Comparison of ENCODE assay signal across 28 mouse cellular contexts in genomic region chr3:87385105-87385504, GRCm38 (mm10). TPM values are rescaled to one million over a fixed set of nuclear protein-coding genes. Genes with fewer than 3 reads are reported as not detected.
DNase-seq lines count a peak whose midpoint lies in the region; ATAC-seq and TF ChIP-seq lines count a peak whose summit lies in the region.
"Had no signal": no experiment of that assay in that cellular context is flagged by ENCODE, and none has a peak within 500 bp of the region (broad histone marks: within the 10 kb centered on the region; RNA-seq: fewer than 3 reads in every experiment).

No protein-coding gene starts in this region.

- in situ Hi-C loops in CH12.LX (cut with MboI; ENCODE audit: low pct_ligation_motif_present, low pct_unique_long_range_greater_than_20kb, low sequenced_read_pairs): no loop called here

- no peak for TF ChIP-seq EP300 in heart, adult 2 months (IDR thresholded peaks at IDR 0.05; ENCODE audit: insufficient read depth, low read depth, low read length)
- no peak for TF ChIP-seq EP300 in liver, postnatal 0 days (IDR thresholded peaks at IDR 0.05; ENCODE audit: low read depth)
- TF ChIP-seq EP300 in CH12.LX (IDR thresholded peaks at IDR 0.05; ENCODE audit: low read length): no peak

- no peak overlapping the region for H3K27ac ChIP-seq in heart, adult 2 months
- H3K27ac ChIP-seq in liver, postnatal 0 days (ENCODE audit: low read depth): no peak overlapping the region
- H3K27ac ChIP-seq in liver, embryonic 12.5 days: no peak overlapping the region
- H3K27ac ChIP-seq in CH12.LX (ENCODE audit: insufficient read depth, low read depth): peak overlapping the region; percentile 72; the same call in 1 of the 2 replicates
- H3K27ac ChIP-seq in forebrain, embryonic 10.5 days: no peak overlapping the region
- H3K27ac ChIP-seq in kidney, embryonic 15.5 days: no peak overlapping the region

- no peaks in the 10 kb centered on the region for H3K79me2 ChIP-seq in heart, adult 2 months (replicated peaks; ENCODE audit: control insufficient read depth, insufficient read depth, low read length)
- no peaks in the 10 kb centered on the region for H3K79me2 ChIP-seq in CH12.LX (replicated peaks; ENCODE audit: control insufficient read depth, extremely low read depth, insufficient read depth, poor library complexity, severe bottlenecking)

- H3K4me1 ChIP-seq in heart, adult 2 months (ENCODE audit: control insufficient read depth, insufficient read depth, low read length): no peaks in the 10 kb centered on the region
- H3K4me1 ChIP-seq in liver, postnatal 0 days (ENCODE audit: insufficient read depth): no peaks in the 10 kb centered on the region
- H3K4me1 ChIP-seq in liver, embryonic 12.5 days: no peaks in the 10 kb centered on the region
- peaks cover 28 to 69% of the 10 kb centered on the region in 2 experiments for H3K4me1 ChIP-seq in CH12.LX (ENCODE audit: control insufficient read depth in 1 of 2, insufficient read depth in 2 of 2)
- no peaks in the 10 kb centered on the region for H3K4me1 ChIP-seq in forebrain, embryonic 10.5 days
- no peaks in the 10 kb centered on the region for H3K4me1 ChIP-seq in kidney, embryonic 15.5 days

- H3K9me3 ChIP-seq in liver, postnatal 0 days (ENCODE audit: low read length): no peaks in the 10 kb centered on the region
- H3K9me3 ChIP-seq in liver, embryonic 12.5 days (replicated peaks): no peaks in the 10 kb centered on the region
- no peaks in the 10 kb centered on the region for H3K9me3 ChIP-seq in CH12.LX (replicated peaks; ENCODE audit: low read length)
- no peaks in the 10 kb centered on the region for H3K9me3 ChIP-seq in forebrain, embryonic 10.5 days
- no peaks in the 10 kb centered on the region for H3K9me3 ChIP-seq in kidney, embryonic 15.5 days (replicated peaks)
- H3K9me3 ChIP-seq: G1E had no signal

- ATAC-seq in liver, postnatal 0 days: no peak
- no peak for ATAC-seq in liver, embryonic 12.5 days
- ATAC-seq in CD4-positive, CD25-positive, alpha-beta regulatory T cell, adult 4 months: peak; percentile 45
- no peak for ATAC-seq in kidney, embryonic 15.5 days (replicated peaks; ENCODE audit: low FRiP score)
- ATAC-seq: activated CD4-positive, CD25-positive, alpha-beta regulatory T cell, adult 4 months; Patski had no signal

- H3K4me3 ChIP-seq in heart, adult 2 months: no peak overlapping the region
- H3K4me3 ChIP-seq in liver, postnatal 0 days (ENCODE audit: low read depth, low read length): no peak overlapping the region
- H3K4me3 ChIP-seq in liver, embryonic 12.5 days: no peak overlapping the region
- no peak overlapping the region for H3K4me3 ChIP-seq in CH12.LX (replicated peaks in 1 of 3; ENCODE audit: low read depth in 2 of 3, low read length in 2 of 3, poor library complexity in 1 of 3)
- H3K4me3 ChIP-seq in forebrain, embryonic 10.5 days: no peak overlapping the region
- H3K4me3 ChIP-seq in kidney, embryonic 15.5 days (replicated peaks): no peak overlapping the region

- H3K27me3 ChIP-seq in heart, adult 2 months (ENCODE audit: control insufficient read depth, insufficient read depth, low read length): no peaks in the 10 kb centered on the region
- no peaks in the 10 kb centered on the region for H3K27me3 ChIP-seq in liver, postnatal 0 days (ENCODE audit: insufficient read depth, low read length)
- H3K27me3 ChIP-seq in liver, embryonic 12.5 days (replicated peaks): no peaks in the 10 kb centered on the region
- no peaks in the 10 kb centered on the region for H3K27me3 ChIP-seq in CH12.LX (replicated peaks)
- H3K27me3 ChIP-seq in forebrain, embryonic 10.5 days (ENCODE audit: poor library complexity, severe bottlenecking): no peaks in the 10 kb centered on the region
- H3K27me3 ChIP-seq in kidney, embryonic 15.5 days: no peaks in the 10 kb centered on the region

- no peak for TF ChIP-seq RAD21 in CH12.LX (IDR thresholded peaks at IDR 0.05; ENCODE audit: low read depth, low read length)

- peak; percentile 56 for DNase-seq in heart, adult 11 months
- DNase-seq in heart, adult 2 months: no peak
- DNase-seq in liver, postnatal 0 days: peak; percentile 9
- peak; percentile 57 for DNase-seq in CH12.LX (ENCODE audit: extremely low read depth)
- DNase-seq in forebrain, embryonic 10.5 days (ENCODE audit: extremely low spot score, low spot score): no peak
- DNase-seq: adrenal gland, adult 2 months; adrenal gland, adult 8-10 months; adrenal gland, postnatal 10 days; adrenal gland, postnatal 14 days; adrenal gland, postnatal 25 days; adrenal gland, postnatal 36 days; B cell, adult 2 months; cerebellum, adult 11 months; cerebellum, adult 11-12 months; cerebellum, adult 18-20 months; cerebellum, adult 2 months had no signal

- no peak overlapping the region for H3K9ac ChIP-seq in heart, adult 2 months (ENCODE audit: low read depth, low read length)
- H3K9ac ChIP-seq in liver, postnatal 0 days (replicated peaks): no peak overlapping the region
- no peak overlapping the region for H3K9ac ChIP-seq in liver, embryonic 12.5 days
- H3K9ac ChIP-seq in CH12.LX (ENCODE audit: insufficient read depth, low read depth): no peak overlapping the region
- no peak overlapping the region for H3K9ac ChIP-seq in kidney, embryonic 15.5 days

- no peak overlapping the region for H3K4me2 ChIP-seq in liver, postnatal 0 days (ENCODE audit: low read depth, low read length)
- no peak overlapping the region for H3K4me2 ChIP-seq in liver, embryonic 12.5 days
- H3K4me2 ChIP-seq in CH12.LX (ENCODE audit: insufficient read depth, low read depth, poor library complexity, severe bottlenecking): peak overlapping the region; percentile 35; the same call in 1 of the 2 replicates
- H3K4me2 ChIP-seq in kidney, embryonic 15.5 days: no peak overlapping the region

- dilution Hi-C loops in CH12.LX (cut with MboI; ENCODE audit: extremely low pct_ligation_motif_present, extremely low pct_unique_long_range_greater_than_20kb, low sequenced_read_pairs): no loop called here

- no peak for TF ChIP-seq POLR2A in heart, adult 2 months (IDR thresholded peaks at IDR 0.05; ENCODE audit: insufficient read depth, low read depth, low read length)
- TF ChIP-seq POLR2A in CH12.LX (IDR thresholded peaks at IDR 0.05; ENCODE audit: low read depth, low read length): no peak

- WGBS in heart, adult 2 months: 85% methylated on average over 9 of the region's 9 CpGs
- 67% methylated on average over 9 of the region's 9 CpGs for WGBS in liver, postnatal 0 days (ENCODE audit: insufficient replicate concordance)
- WGBS in liver, embryonic 12.5 days (ENCODE audit: insufficient replicate concordance): 63% methylated on average over 9 of the region's 9 CpGs
- 93% methylated on average over 9 of the region's 9 CpGs for WGBS in forebrain, embryonic 10.5 days
- 87% methylated on average over 9 of the region's 9 CpGs for WGBS in kidney, embryonic 15.5 days

- H3K36me3 ChIP-seq in heart, adult 2 months (ENCODE audit: control insufficient read depth, insufficient read depth, low read length): no peaks in the 10 kb centered on the region
- no peaks in the 10 kb centered on the region for H3K36me3 ChIP-seq in liver, postnatal 0 days (replicated peaks; ENCODE audit: insufficient read depth, low read length)
- no peaks in the 10 kb centered on the region for H3K36me3 ChIP-seq in liver, embryonic 12.5 days
- H3K36me3 ChIP-seq in CH12.LX (replicated peaks in 1 of 2; ENCODE audit: control insufficient read depth in 1 of 2, insufficient read depth in 1 of 2, low read length in 1 of 2): peaks cover 18 to 61% of the 10 kb centered on the region in 2 experiments
- no peaks in the 10 kb centered on the region for H3K36me3 ChIP-seq in forebrain, embryonic 10.5 days (replicated peaks)
- no peaks in the 10 kb centered on the region for H3K36me3 ChIP-seq in kidney, embryonic 15.5 days
- H3K36me3 ChIP-seq: G1E had no signal

- no peak for TF ChIP-seq CTCF in heart, adult 2 months (IDR thresholded peaks at IDR 0.05)
- no peak for TF ChIP-seq CTCF in liver, postnatal 0 days (IDR thresholded peaks at IDR 0.05; ENCODE audit: low read depth)
- TF ChIP-seq CTCF in CH12.LX (conservative IDR thresholded peaks at IDR 0.05 in 1 of 2, IDR thresholded peaks at IDR 0.05 in 1 of 2; ENCODE audit: low read depth in 2 of 2, low read length in 2 of 2): no peak

- intact Hi-C loops in heart, adult 2 months (cut with DNase I): no loop called here

RNA-seq across cellular contexts. Expression of gene Fcrl1, which starts 8.9 kb away (rescaled TPM):
- under 1 TPM in 1 of 2 experiments, not detected in 1; 0.45 TPM for total RNA-seq in heart, adult 2 months (2021)
- 0.41 and 0.78 TPM in 2 replicates for polyA plus RNA-seq in heart, adult 2 months (2012; rRNA removed)
- 0.95 and 1.7 TPM in 2 replicates for polyA plus RNA-seq in liver, postnatal 0 days (2015; fragmentation: Nextera tagmentation; extraction: Ambion mirVana)
- polyA plus RNA-seq in liver, embryonic 12.5 days (2016; fragmentation: Nextera tagmentation; extraction: Ambion mirVana): 0.75 and 0.79 TPM in 2 replicates
- polyA plus RNA-seq in CD4-positive, CD25-positive, alpha-beta regulatory T cell, adult 4 months (2017; shearing (Covaris generic)): 10 to 100 TPM; 46.0 to 62.3 TPM
- total RNA-seq in CH12.LX (2012; rRNA removed): 17.6 and 20.6 TPM in 2 replicates
- total RNA-seq in CH12.LX (2014; rRNA removed): 45.2 and 47.1 TPM in 2 replicates
- polyA plus RNA-seq in CH12.LX (2012; ENCODE audit: insufficient read length, low read depth): 50.1 and 54.9 TPM in 2 replicates
- polyA plus RNA-seq in forebrain, embryonic 10.5 days (2016; fragmentation: Nextera tagmentation; extraction: Ambion mirVana): not detected in 2 replicates
- polyA plus RNA-seq in kidney, embryonic 15.5 days (2015; fragmentation: Nextera tagmentation; extraction: Ambion mirVana): 0.36 and 0.66 TPM in 2 replicates
- total RNA-seq: adrenal gland, adult 2 months; MEL had no signal
- polyA plus RNA-seq: C2C12, G1E had no signal

RNA-seq across cellular contexts. Expression of gene Cd5l, which starts 27.4 kb away (rescaled TPM):
- total RNA-seq in heart, adult 2 months (2021): 1 to 10 TPM in 1 of 2 experiments, under 1 TPM in 1; 0.18 to 1.3 TPM
- 0.44 and 0.59 TPM in 2 replicates for polyA plus RNA-seq in heart, adult 2 months (2012; rRNA removed)
- 64.4 and 70.9 TPM in 2 replicates for polyA plus RNA-seq in liver, postnatal 0 days (2015; fragmentation: Nextera tagmentation; extraction: Ambion mirVana)
- polyA plus RNA-seq in liver, embryonic 12.5 days (2016; fragmentation: Nextera tagmentation; extraction: Ambion mirVana): 9.3 and 9.6 TPM in 2 replicates
- 1 to 10 TPM in 1 of 2 experiments, under 1 TPM in 1; 0.31 to 1.2 TPM for polyA plus RNA-seq in CD4-positive, CD25-positive, alpha-beta regulatory T cell, adult 4 months (2017; shearing (Covaris generic))
- total RNA-seq in CH12.LX (2012; rRNA removed) (0.13 and 0.17 TPM in 2 replicates), CH12.LX (2014; rRNA removed) (0.11 and 0.15 TPM in 2 replicates)
- polyA plus RNA-seq in CH12.LX (2012; ENCODE audit: insufficient read length, low read depth): 0.11 TPM in 1 of 2 replicates, not detected in the other
- polyA plus RNA-seq in forebrain, embryonic 10.5 days (2016; fragmentation: Nextera tagmentation; extraction: Ambion mirVana): not detected in 2 replicates
- 0.68 and 0.80 TPM in 2 replicates for polyA plus RNA-seq in kidney, embryonic 15.5 days (2015; fragmentation: Nextera tagmentation; extraction: Ambion mirVana)
- total RNA-seq: ES-E14, MEL had no signal
- polyA plus RNA-seq: C2C12, G1E, Patski had no signal

RNA-seq across cellular contexts. Expression of gene Fcrl5, which starts 50.5 kb away (rescaled TPM):
- under 1 TPM in 1 of 2 experiments, not detected in 1; 0.14 TPM for total RNA-seq in heart, adult 2 months (2021)
- polyA plus RNA-seq in heart, adult 2 months (2012; rRNA removed): 0.14 TPM in 1 of 2 replicates, not detected in the other
- not detected in 2 replicates for polyA plus RNA-seq in liver, postnatal 0 days (2015; fragmentation: Nextera tagmentation; extraction: Ambion mirVana)
- polyA plus RNA-seq in liver, embryonic 12.5 days (2016; fragmentation: Nextera tagmentation; extraction: Ambion mirVana): not detected in 2 replicates
- not detected for polyA plus RNA-seq in CD4-positive, CD25-positive, alpha-beta regulatory T cell, adult 4 months (2017; shearing (Covaris generic))
- total RNA-seq in CH12.LX (2012; rRNA removed): 3.8 and 5.5 TPM in 2 replicates
- 18.5 and 19.2 TPM in 2 replicates for total RNA-seq in CH12.LX (2014; rRNA removed)
- 16.9 and 20.7 TPM in 2 replicates for polyA plus RNA-seq in CH12.LX (2012; ENCODE audit: insufficient read length, low read depth)
- not detected in 2 replicates for polyA plus RNA-seq in forebrain, embryonic 10.5 days (2016; fragmentation: Nextera tagmentation; extraction: Ambion mirVana)
- not detected in 2 replicates for polyA plus RNA-seq in kidney, embryonic 15.5 days (2015; fragmentation: Nextera tagmentation; extraction: Ambion mirVana)
- total RNA-seq: adrenal gland, adult 18-20 months; adrenal gland, adult 2 months; adrenal gland, adult 8-10 months; adrenal gland, postnatal 10 days; adrenal gland, postnatal 14 days; adrenal gland, postnatal 25 days; adrenal gland, postnatal 36 days; adrenal gland, postnatal 4 days; MEL had no signal
- polyA plus RNA-seq: activated CD4-positive, CD25-positive, alpha-beta regulatory T cell, adult 4 months; adrenal gland, adult 2 months; brain, embryonic 14.5 days; C2C12; cerebellum, adult 2 months; G1E; Patski had no signal

Comparison
In these comparisons a context has a peak if more than half of its experiments do, and no peak if none do; other contexts are left out.
1. DNase-seq: peak in heart, adult 11 months (single experiment), liver, postnatal 0 days (single experiment) and CH12.LX (single experiment); none in heart, adult 2 months (0 of 2) and forebrain, embryonic 10.5 days (single experiment).
2. RNA of gene Fcrl1, which starts 8.9 kb away (polyA plus RNA-seq): 46.0 to 62.3 TPM in CD4-positive, CD25-positive, alpha-beta regulatory T cell, adult 4 months and 50.1 to 54.9 TPM in CH12.LX; 0.95 to 1.7 TPM in liver, postnatal 0 days, 0.75 to 0.79 TPM in liver, embryonic 12.5 days, 0.41 to 0.78 TPM in heart, adult 2 months, 0.36 to 0.66 TPM in kidney, embryonic 15.5 days and not detected in forebrain, embryonic 10.5 days; every median in the first group is over 10 times any median in the second.
3. RNA of gene Fcrl5, which starts 50.5 kb away (polyA plus RNA-seq): 16.9 to 20.7 TPM in CH12.LX; not detected in CD4-positive, CD25-positive, alpha-beta regulatory T cell, adult 4 months, 0.14 TPM in heart, adult 2 months, not detected in liver, postnatal 0 days, not detected in liver, embryonic 12.5 days, not detected in forebrain, embryonic 10.5 days and not detected in kidney, embryonic 15.5 days; every median in the first group is over 10 times any median in the second.